Mouse (Mus musculus) limb, embryonic 11.5 days (tissue): ENCODE results near the gene Rabac1. TPM values are rescaled to one million over a fixed set of nuclear protein-coding genes. Genes with fewer than 3 reads are reported as not detected.

ENCODE experiments used
- ATAC-seq: fragments of 200-750 bp; cut with Nextera tagmentation; 2 replicates; pipeline ENCODE4 v1.8.0; 2017; ENCODE audit warnings: low read depth; ENCODE audit not compliant: insufficient number of reproducible peaks, low FRiP score, low TSS enrichment
- DNase-seq: peaks from one replicate; pipeline ENCODE4 v3.0.0-alpha.2; 2015; ENCODE audit warnings: low spot score
- H3K27ac ChIP-seq: fragments of 300-500 bp; sonication (generic); replicated peaks from 2 replicates; pipeline ENCODE4 v1.5.1; 2014; ENCODE audit warnings: low read depth, mild to moderate bottlenecking, low read length
- H3K27me3 ChIP-seq: fragments of 300-500 bp; sonication (generic); 2 replicates; pipeline ENCODE4 v1.6.1; 2014; ENCODE audit warnings: mild to moderate bottlenecking, low read length, mixed read lengths; ENCODE audit not compliant: control insufficient read depth, insufficient read depth
- H3K36me3 ChIP-seq: fragments of 300-500 bp; sonication (generic); 2 replicates; pipeline ENCODE4 v1.6.1; 2014; ENCODE audit warnings: mild to moderate bottlenecking, low read length, moderate library complexity, mixed read lengths; ENCODE audit not compliant: control insufficient read depth, insufficient read depth
- H3K4me1 ChIP-seq: fragments of 300-500 bp; sonication (generic); 2 replicates; pipeline ENCODE4 v1.6.1; 2014; ENCODE audit warnings: low read length, mixed read lengths; ENCODE audit not compliant: control insufficient read depth, insufficient read depth
- H3K4me2 ChIP-seq: fragments of 300-500 bp; sonication (generic); 2 replicates; pipeline ENCODE4 v1.6.1; 2014; ENCODE audit warnings: low read depth, mild to moderate bottlenecking, moderate library complexity; ENCODE audit not compliant: severe bottlenecking
- H3K4me3 ChIP-seq: fragments of 300-500 bp; sonication (generic); 2 replicates; pipeline ENCODE4 v1.5.1; 2014; ENCODE audit warnings: low read depth, low read length
- H3K9ac ChIP-seq: fragments of 300-500 bp; sonication (generic); 2 replicates; pipeline ENCODE4 v1.6.1; 2014; ENCODE audit warnings: mild to moderate bottlenecking, low read length
- H3K9me3 ChIP-seq: fragments of 300-500 bp; sonication (generic); 2 replicates; pipeline ENCODE4 v1.6.1; 2016; ENCODE audit warnings: low read length; ENCODE audit not compliant: control insufficient read depth
- WGBS: fragments of 180-500 bp; shearing (Covaris S2); extraction: QIAGEN DNeasy Blood & Tissue Kit; methylation state at CpG from one replicate; pipeline ENCODE4 v1.1.7; 2014; 5-methylcytosine and 5-hydroxymethylcytosine counted together
- polyA plus RNA-seq: library from polyadenylated mRNA; unstranded; fragments of >200 nt; fragmentation: Nextera tagmentation; extraction: Ambion mirVana; gene quantifications from 2 replicates; pipeline ENCODE4 v1.2.1, GENCODE M21; 2014

Gene Rabac1
- polyA plus RNA-seq, 1 experiment from 2014 or later = 78.1 TPM

- Histone ChIP-seq H3K27ac (no peak overlapping the region), H3K27me3 (peaks cover 68% of the 10 kb centered on the region), H3K36me3 (no peaks in the 10 kb centered on the region; the same call in 1 of the 2 replicates), H3K4me3 (peak overlapping the region; percentile 35), H3K4me2 (peak overlapping the region; percentile 63; the same call in 1 of the 2 replicates), H3K4me1 (peaks cover 15% of the 10 kb centered on the region), H3K9me3 (no peaks in the 10 kb centered on the region), H3K9ac (no peak overlapping the region; the same call in 1 of the 2 replicates)
- no peak for DNase-seq
- WGBS = 74% methylated on average over 3 of the region's 3 CpGs
- ATAC-seq = 0 out of 2 replicates have a peak, but pooled peaks have one; percentile 5
These were observed 33.6 kb upstream of the Rabac1 start for GRCm38 (mm10) chr7:25006171-25006570.

GRCm38 (mm10) chr7:25005421-25006065 lies 33.0 kb upstream of the Rabac1 start, which contains the start of gene Atp1a3:
Gene Atp1a3 (minus strand): TSS chr7:25005958.
- WGBS = 1% methylated on average over 44 of the region's 54 CpGs
- H3K36me3 ChIP-seq = no peaks in the 10 kb centered on the region; the same call in 1 of the 2 replicates
- peaks cover 13% of the 10 kb centered on the region for H3K4me1 ChIP-seq
- H3K9me3 ChIP-seq = no peaks in the 10 kb centered on the region
- H3K27me3 ChIP-seq = peaks cover 62% of the 10 kb centered on the region
- H3K27ac ChIP-seq = no peak within 1 kb of the TSS
- H3K9ac ChIP-seq = peak within 1 kb of the TSS; percentile 27; the same call in 1 of the 2 replicates
- peak within 1 kb of the TSS; percentile 35 for H3K4me3 ChIP-seq
- H3K4me2 ChIP-seq = peak within 1 kb of the TSS; percentile 63
- ATAC-seq (peak; percentile 52; the same call in 1 of the 2 replicates), DNase-seq (peak; percentile 40)

- 42% methylated on average over 8 of the region's 9 CpGs for WGBS
- H3K27ac ChIP-seq = no peak overlapping the region
- peaks cover 10% of the 10 kb centered on the region for H3K4me1 ChIP-seq
- H3K4me3 ChIP-seq = no peak overlapping the region
- H3K36me3 ChIP-seq = no peaks in the 10 kb centered on the region; the same call in 1 of the 2 replicates
- DNase-seq (no peak), ATAC-seq (no peak)
- no peak overlapping the region for H3K9ac ChIP-seq
- no peak overlapping the region for H3K4me2 ChIP-seq
- H3K27me3 ChIP-seq = peaks cover 55% of the 10 kb centered on the region
- no peaks in the 10 kb centered on the region for H3K9me3 ChIP-seq
These were observed 32.3 kb upstream of the Rabac1 start for GRCm38 (mm10) chr7:25004806-25005205.

GRCm38 (mm10) chr7:25003820-25004388 lies 31.4 kb upstream of the Rabac1 start:
- H3K4me2 ChIP-seq = no peak overlapping the region
- no peak for ATAC-seq
- no peaks in the 10 kb centered on the region for H3K9me3 ChIP-seq
- DNase-seq = no peak
- WGBS = 86% methylated on average over 8 of the region's 8 CpGs
- H3K27ac ChIP-seq = no peak overlapping the region
- no peak overlapping the region for H3K4me3 ChIP-seq
- no peaks in the 10 kb centered on the region for H3K36me3 ChIP-seq
- peaks cover 8% of the 10 kb centered on the region for H3K4me1 ChIP-seq
- H3K27me3 ChIP-seq = peaks cover 46% of the 10 kb centered on the region
- H3K9ac ChIP-seq = no peak overlapping the region

- Histone ChIP-seq H3K4me2 (no peak overlapping the region), H3K9ac (no peak overlapping the region), H3K4me3 (no peak overlapping the region), H3K27me3 (peaks cover 40% of the 10 kb centered on the region), H3K4me1 (peaks cover 8% of the 10 kb centered on the region), H3K27ac (no peak overlapping the region), H3K9me3 (no peaks in the 10 kb centered on the region), H3K36me3 (no peaks in the 10 kb centered on the region)
- ATAC-seq (no peak), DNase-seq (no peak)
- whole genome bisulfite sequencing = 59% methylated on average over 11 of the region's 11 CpGs
These were observed 30.7 kb upstream of the Rabac1 start for GRCm38 (mm10) chr7:25003291-25003690.

GRCm38 (mm10) chr7:25000711-25001110 lies 28.2 kb upstream of the Rabac1 start:
- Histone ChIP-seq H3K4me2 (no peak overlapping the region), H3K9ac (no peak overlapping the region), H3K27me3 (peaks cover 14% of the 10 kb centered on the region), H3K27ac (no peak overlapping the region), H3K4me3 (no peak overlapping the region), H3K36me3 (no peaks in the 10 kb centered on the region), H3K9me3 (no peaks in the 10 kb centered on the region), H3K4me1 (peaks cover 7% of the 10 kb centered on the region)
- ATAC-seq = no peak
- no peak for DNase-seq
- 66% methylated on average over 12 of the region's 12 CpGs for whole genome bisulfite sequencing

- Histone ChIP-seq H3K4me1 (peaks cover 2% of the 10 kb centered on the region), H3K9ac (no peak overlapping the region), H3K9me3 (no peaks in the 10 kb centered on the region), H3K4me2 (no peak overlapping the region), H3K36me3 (no peaks in the 10 kb centered on the region), H3K27me3 (peaks cover 9% of the 10 kb centered on the region), H3K27ac (no peak overlapping the region), H3K4me3 (no peak overlapping the region)
- 76% methylated on average over 7 of the region's 7 CpGs for WGBS
- DNase-seq = no peak
- ATAC-seq = no peak
These were observed 27.7 kb upstream of the Rabac1 start for GRCm38 (mm10) chr7:25000211-25000610.

- no peaks in the 10 kb centered on the region for H3K27me3 ChIP-seq
- H3K27ac ChIP-seq = no peak overlapping the region
- DNase-seq (no peak), ATAC-seq (no peak)
- H3K4me2 ChIP-seq = no peak overlapping the region
- no peak overlapping the region for H3K9ac ChIP-seq
- 76% methylated on average over 6 of the region's 6 CpGs for WGBS
- H3K4me3 ChIP-seq = no peak overlapping the region
- no peaks in the 10 kb centered on the region for H3K4me1 ChIP-seq
- H3K9me3 ChIP-seq = no peaks in the 10 kb centered on the region
- no peaks in the 10 kb centered on the region for H3K36me3 ChIP-seq
These were observed 20.5 kb upstream of the Rabac1 start for GRCm38 (mm10) chr7:24993081-24993480.
